Mouse (Mus musculus): Measurements from ENCODE around the gene Map3k10. TPM values are rescaled to one million over a fixed set of nuclear protein-coding genes. Genes with fewer than 3 reads are reported as not detected.

The Map3k10 gene
- polyA plus RNA-seq, 1 experiment = 31.4 TPM

DNA sequence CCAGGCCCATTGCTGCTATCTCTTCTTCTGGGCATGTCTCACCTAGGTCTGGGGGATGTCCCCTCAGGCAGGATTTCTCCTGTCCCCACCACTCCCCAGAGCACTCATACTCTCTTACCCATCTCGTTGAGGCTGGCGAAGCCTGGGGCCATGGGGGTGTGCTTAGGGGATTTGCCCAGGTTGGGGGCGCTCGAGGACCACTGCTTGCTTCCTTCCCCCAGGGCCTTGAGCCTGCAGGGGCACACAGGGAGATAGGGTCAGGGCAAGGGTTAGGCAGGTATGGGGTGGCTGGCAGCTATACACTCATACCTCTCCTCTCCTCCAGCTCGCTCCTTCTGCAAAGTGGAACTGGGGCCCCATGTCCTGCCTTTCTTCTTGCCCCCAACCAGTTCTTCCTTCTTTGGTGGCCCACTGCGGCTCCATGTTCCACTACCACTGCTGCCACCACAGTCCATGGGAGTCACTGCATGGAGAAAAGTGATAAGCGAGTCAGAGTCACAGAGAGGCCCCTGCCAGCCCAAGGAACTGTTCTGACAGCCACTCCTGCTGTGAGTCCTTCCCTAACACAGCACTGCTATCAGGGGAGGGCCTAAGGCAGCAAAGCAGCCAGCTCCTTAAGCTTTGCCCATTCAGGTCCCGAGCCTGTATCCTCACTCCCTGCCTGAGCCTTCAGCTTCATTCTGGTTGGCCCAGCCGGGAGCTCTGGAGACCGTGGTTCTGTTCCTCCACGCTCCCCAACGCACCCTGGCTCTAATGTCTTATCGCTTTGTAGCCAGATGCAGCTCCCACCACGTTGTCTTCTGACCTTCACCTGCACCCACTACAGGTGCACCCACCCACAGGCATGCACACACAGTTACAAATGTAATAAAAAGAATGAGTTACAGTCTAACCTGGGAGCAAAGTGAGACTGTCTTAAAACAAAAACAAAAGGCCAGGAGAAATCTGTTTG, 15.4 kb downstream of the Map3k10 start:
- Histone ChIP-seq H3K4me3 (ENCODE audit: insufficient read depth, poor library complexity, severe bottlenecking) (no peak overlapping the region), H3K79me2 (ENCODE audit: control insufficient read depth, insufficient read depth) (no peaks in the 10 kb centered on the region), H3K36me3 (ENCODE audit: control insufficient read depth, insufficient read depth) (no peaks in the 10 kb centered on the region), H3ac (ENCODE audit: control insufficient read depth, insufficient read length, low read depth) (no peak overlapping the region), H3K27me3 (ENCODE audit: control insufficient read depth, insufficient read depth, insufficient read length) (peaks cover 6% of the 10 kb centered on the region), H3K79me3 (ENCODE audit: low read depth) (no peaks in the 10 kb centered on the region)
- TF ChIP-seq CEBPB (IDR thresholded peaks at IDR 0.05; ENCODE audit: low read depth) (no peak), MYOD1 (IDR thresholded peaks at IDR 0.05; ENCODE audit: control insufficient read depth, insufficient read length, low read depth) (no peak), MYOG (IDR thresholded peaks at IDR 0.05; ENCODE audit: control insufficient read depth, extremely low read depth, insufficient read length) (no peak), MAX (IDR thresholded peaks at IDR 0.05) (no peak)

DNA sequence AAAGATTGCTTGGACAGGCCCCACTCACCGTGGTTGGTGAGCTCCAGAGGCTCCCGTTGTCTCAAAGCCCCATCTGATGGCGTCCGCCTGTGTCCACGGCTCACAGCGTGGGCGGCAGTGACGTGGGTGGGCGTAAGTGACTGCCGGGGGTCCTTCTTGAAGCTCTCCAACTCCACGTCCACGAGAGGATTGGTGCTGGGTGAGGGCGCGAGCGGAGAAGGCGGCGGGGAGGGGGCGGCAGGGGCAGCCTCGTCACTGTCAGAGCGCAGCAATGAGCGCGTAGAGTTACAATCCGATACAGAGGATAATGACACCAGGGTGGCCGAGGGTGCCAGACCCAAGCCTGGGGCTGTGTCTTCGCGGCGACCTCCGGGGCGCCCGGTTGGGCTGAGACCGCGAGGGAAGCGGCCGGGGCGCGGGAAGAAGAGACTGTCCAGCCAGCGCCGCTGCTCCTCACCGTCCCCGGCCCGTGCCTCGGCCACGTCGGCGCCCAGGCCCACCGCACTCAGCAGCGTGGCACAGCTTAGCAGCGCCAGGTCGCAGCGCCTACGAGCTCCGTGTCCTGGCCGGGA, 16.5 kb downstream of the Map3k10 start:
- Histone ChIP-seq H3K4me3 (ENCODE audit: insufficient read depth, poor library complexity, severe bottlenecking) (no peak overlapping the region), H3K27me3 (ENCODE audit: control insufficient read depth, insufficient read depth, insufficient read length) (peaks cover 10% of the 10 kb centered on the region), H3K36me3 (ENCODE audit: control insufficient read depth, insufficient read depth) (no peaks in the 10 kb centered on the region), H3K79me2 (ENCODE audit: control insufficient read depth, insufficient read depth) (no peaks in the 10 kb centered on the region), H3K79me3 (ENCODE audit: low read depth) (no peaks in the 10 kb centered on the region), H3ac (ENCODE audit: control insufficient read depth, insufficient read length, low read depth) (no peak overlapping the region)
- TF ChIP-seq FOSL1 (IDR thresholded peaks at IDR 0.05; ENCODE audit: insufficient read depth, low read length, poor library complexity, severe bottlenecking) (no peak), MYOD1 (IDR thresholded peaks at IDR 0.05; ENCODE audit: control insufficient read depth, insufficient read length, low read depth) (no peak), USF1 (IDR thresholded peaks at IDR 0.05; ENCODE audit: low read depth) (no peak), MAX (IDR thresholded peaks at IDR 0.05) (no peak), CEBPB (IDR thresholded peaks at IDR 0.05; ENCODE audit: low read depth) (no peak), MYOG (IDR thresholded peaks at IDR 0.05; ENCODE audit: control insufficient read depth, extremely low read depth, insufficient read length) (no peak), CTCF (IDR thresholded peaks at IDR 0.05; ENCODE audit: control insufficient read depth, insufficient read depth, insufficient read length) (no peak)

DNA sequence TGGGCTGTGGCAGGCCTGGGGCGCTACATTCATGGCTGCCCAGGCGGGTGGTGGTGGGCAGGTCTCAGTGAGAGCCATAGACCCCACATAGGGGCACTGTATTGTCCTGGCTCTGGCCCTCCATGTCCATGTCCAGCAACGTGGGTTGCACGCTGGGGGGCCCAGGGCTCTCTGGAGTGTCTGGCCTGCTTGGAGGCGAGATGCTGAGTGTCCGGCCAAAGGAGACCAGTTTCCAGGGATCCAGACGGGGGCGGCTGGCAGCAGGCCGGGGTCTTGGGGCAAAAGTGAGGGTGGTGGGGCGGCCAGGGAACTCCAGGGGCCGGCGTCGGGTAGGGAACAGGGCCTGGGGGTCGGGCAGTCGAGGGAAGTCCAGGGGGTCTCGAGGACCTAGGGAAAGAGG, 17.8 kb downstream of the Map3k10 start:
- H3K36me3 ChIP-seq (ENCODE audit: control insufficient read depth, insufficient read depth) = no peaks in the 10 kb centered on the region
- H3K79me2 ChIP-seq (ENCODE audit: control insufficient read depth, insufficient read depth) = no peaks in the 10 kb centered on the region
- peaks cover 18% of the 10 kb centered on the region for H3K27me3 ChIP-seq (ENCODE audit: control insufficient read depth, insufficient read depth, insufficient read length)
- no peak overlapping the region for H3ac ChIP-seq (ENCODE audit: control insufficient read depth, insufficient read length, low read depth)
- no peaks in the 10 kb centered on the region for H3K79me3 ChIP-seq (ENCODE audit: low read depth)
- H3K4me3 ChIP-seq (ENCODE audit: insufficient read depth, poor library complexity, severe bottlenecking) = no peak overlapping the region
- TF ChIP-seq CEBPB (IDR thresholded peaks at IDR 0.05; ENCODE audit: low read depth) (no peak), CTCF (IDR thresholded peaks at IDR 0.05; ENCODE audit: control insufficient read depth, insufficient read depth, insufficient read length) (no peak), MAX (IDR thresholded peaks at IDR 0.05) (no peak), MYOG (IDR thresholded peaks at IDR 0.05; ENCODE audit: control insufficient read depth, extremely low read depth, insufficient read length) (no peak), USF1 (IDR thresholded peaks at IDR 0.05; ENCODE audit: low read depth) (no peak), MYOD1 (IDR thresholded peaks at IDR 0.05; ENCODE audit: control insufficient read depth, insufficient read length, low read depth) (no peak), FOSL1 (IDR thresholded peaks at IDR 0.05; ENCODE audit: insufficient read depth, low read length, poor library complexity, severe bottlenecking) (no peak)

DNA sequence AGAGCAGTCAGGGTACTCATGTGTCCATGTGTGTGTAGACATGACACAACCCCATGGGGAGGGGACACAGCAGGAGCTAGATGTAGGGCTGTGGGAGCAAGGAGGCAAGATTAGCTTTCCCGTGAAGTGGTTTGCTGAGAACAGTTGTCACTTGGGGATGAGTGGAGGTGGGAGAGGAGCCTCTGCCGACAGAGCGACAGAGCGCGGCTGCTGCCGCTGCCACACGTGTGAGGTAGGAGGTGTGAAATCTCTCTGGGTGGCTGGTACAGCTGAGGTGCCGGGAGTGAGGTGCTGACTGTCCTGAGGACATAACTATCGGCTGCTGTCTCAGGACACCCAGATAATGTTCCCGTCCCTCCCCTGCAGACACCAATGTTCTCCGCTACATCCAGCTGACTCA, 18.9 kb downstream of the Map3k10 start:
- H3K79me3 ChIP-seq (ENCODE audit: low read depth) = no peaks in the 10 kb centered on the region
- H3K27me3 ChIP-seq (ENCODE audit: control insufficient read depth, insufficient read depth, insufficient read length) = peaks cover 18% of the 10 kb centered on the region
- no peaks in the 10 kb centered on the region for H3K36me3 ChIP-seq (ENCODE audit: control insufficient read depth, insufficient read depth)
- H3K79me2 ChIP-seq (ENCODE audit: control insufficient read depth, insufficient read depth) = no peaks in the 10 kb centered on the region
- no peak overlapping the region for H3K4me3 ChIP-seq (ENCODE audit: insufficient read depth, poor library complexity, severe bottlenecking)
- TF ChIP-seq MYOD1 (IDR thresholded peaks at IDR 0.05; ENCODE audit: control insufficient read depth, insufficient read length, low read depth) = no peak
- no peak for TF ChIP-seq FOSL1 (IDR thresholded peaks at IDR 0.05; ENCODE audit: insufficient read depth, low read length, poor library complexity, severe bottlenecking)
- TF ChIP-seq CTCF (IDR thresholded peaks at IDR 0.05; ENCODE audit: control insufficient read depth, insufficient read depth, insufficient read length) = no peak
- no peak for TF ChIP-seq USF1 (IDR thresholded peaks at IDR 0.05; ENCODE audit: low read depth)
- no peak for TF ChIP-seq CEBPB (IDR thresholded peaks at IDR 0.05; ENCODE audit: low read depth)
- no peak for TF ChIP-seq MAX (IDR thresholded peaks at IDR 0.05)
- no peak for TF ChIP-seq MYOG (IDR thresholded peaks at IDR 0.05; ENCODE audit: control insufficient read depth, extremely low read depth, insufficient read length)
- H3ac ChIP-seq (ENCODE audit: control insufficient read depth, insufficient read length, low read depth) = no peak overlapping the region

DNA sequence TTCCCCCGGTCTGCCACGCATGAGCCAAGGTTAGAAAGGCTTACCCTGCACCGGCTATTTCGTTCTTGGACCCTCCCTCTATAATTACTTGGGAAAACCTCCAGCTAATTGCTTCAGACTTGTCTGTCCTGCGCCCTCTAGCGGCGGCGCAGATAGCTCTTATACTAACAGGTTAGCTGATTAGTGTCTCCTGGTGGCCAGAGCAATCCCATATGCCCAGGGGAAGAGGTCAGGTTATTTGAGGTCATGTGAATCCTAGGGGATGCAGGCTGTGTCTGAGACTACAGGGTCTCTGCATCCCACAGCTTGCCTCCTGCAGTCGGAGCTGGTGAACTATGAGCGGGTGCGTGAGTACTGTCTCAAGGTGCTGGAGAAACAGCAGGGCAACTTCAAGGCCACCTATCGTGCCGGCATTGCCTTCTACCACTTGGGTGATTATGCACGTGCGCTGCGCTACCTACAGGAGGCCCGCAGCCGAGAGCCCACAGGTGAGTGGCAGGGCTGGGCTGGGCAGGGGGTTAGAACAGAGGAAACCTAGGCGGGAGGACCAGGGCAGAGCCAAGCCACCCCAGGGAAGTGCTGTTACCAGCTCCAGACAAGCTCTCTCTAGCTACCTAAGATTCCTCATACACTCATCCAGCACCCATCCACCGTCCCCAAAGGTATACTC, 19.7 kb downstream of the Map3k10 start:
- Histone ChIP-seq H3ac (ENCODE audit: control insufficient read depth, insufficient read length, low read depth) (no peak overlapping the region), H3K27me3 (ENCODE audit: control insufficient read depth, insufficient read depth, insufficient read length) (peaks cover 18% of the 10 kb centered on the region), H3K4me3 (ENCODE audit: insufficient read depth, poor library complexity, severe bottlenecking) (no peak overlapping the region), H3K79me2 (ENCODE audit: control insufficient read depth, insufficient read depth) (no peaks in the 10 kb centered on the region), H3K79me3 (ENCODE audit: low read depth) (no peaks in the 10 kb centered on the region), H3K36me3 (ENCODE audit: control insufficient read depth, insufficient read depth) (no peaks in the 10 kb centered on the region)
- TF ChIP-seq FOSL1 (IDR thresholded peaks at IDR 0.05; ENCODE audit: insufficient read depth, low read length, poor library complexity, severe bottlenecking) (no peak), MAX (IDR thresholded peaks at IDR 0.05) (no peak), CEBPB (IDR thresholded peaks at IDR 0.05; ENCODE audit: low read depth) (no peak), CTCF (IDR thresholded peaks at IDR 0.05; ENCODE audit: control insufficient read depth, insufficient read depth, insufficient read length) (peak; percentile 38), MYOG (IDR thresholded peaks at IDR 0.05; ENCODE audit: control insufficient read depth, extremely low read depth, insufficient read length) (no peak)
